9 mouse cellular contexts compared by ENCODE assay signal in the genomic region with DNA sequence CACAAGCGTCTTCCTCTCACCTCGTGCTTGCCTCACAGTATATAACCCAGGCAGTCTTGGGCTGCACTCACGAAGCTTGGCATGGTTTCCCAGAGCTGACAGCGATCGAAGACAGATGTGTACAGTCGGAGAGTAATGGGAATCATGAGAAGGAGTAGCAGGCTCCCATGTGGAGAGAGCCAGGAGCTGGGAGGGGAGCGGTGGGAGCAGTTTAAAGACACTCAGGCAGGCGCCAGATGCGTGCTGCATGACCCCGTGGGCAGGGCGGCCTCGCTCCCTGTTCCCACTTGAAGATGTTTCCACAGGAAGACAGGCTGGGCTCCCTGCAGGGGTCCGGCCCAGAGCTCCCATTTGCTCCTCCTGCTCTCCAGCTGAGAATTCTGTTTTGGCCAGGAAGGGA. TPM values are rescaled to one million over a fixed set of nuclear protein-coding genes. Genes with fewer than 3 reads are reported as not detected.
DNase-seq lines count a peak whose midpoint lies in the region; ATAC-seq and TF ChIP-seq lines count a peak whose summit lies in the region.
"Had no signal": no experiment of that assay in that cellular context is flagged by ENCODE, and none has a peak within 500 bp of the region (broad histone marks: within the 10 kb centered on the region; RNA-seq: fewer than 3 reads in every experiment).

No protein-coding gene starts in this region.

- H3K36me3 ChIP-seq in intestine, embryonic 16.5 days (ENCODE audit: control insufficient read depth, insufficient read depth, low read length) = no peaks in the 10 kb centered on the region
- H3K36me3 ChIP-seq in lung, postnatal 0 days (ENCODE audit: insufficient read depth, low read length) = no peaks in the 10 kb centered on the region

- WGBS in intestine, embryonic 16.5 days = 49% methylated on average over 13 of the region's 13 CpGs
- 37% methylated on average over 13 of the region's 13 CpGs for WGBS in lung, postnatal 0 days

- H3K9me3 ChIP-seq in intestine, embryonic 16.5 days (ENCODE audit: control insufficient read depth, low read length) = no peaks in the 10 kb centered on the region
- H3K9me3 ChIP-seq in lung, postnatal 0 days (ENCODE audit: low read length) = no peaks in the 10 kb centered on the region

- peak; percentile 83 for ATAC-seq in intestine, embryonic 16.5 days
- ATAC-seq in lung, postnatal 0 days = peak; percentile 79

- no peak overlapping the region for H3K4me2 ChIP-seq in intestine, embryonic 16.5 days (ENCODE audit: low read depth, low read length)
- no peak overlapping the region for H3K4me2 ChIP-seq in lung, postnatal 0 days (replicated peaks; ENCODE audit: low read depth, low read length)

- no peaks in the 10 kb centered on the region for H3K27me3 ChIP-seq in intestine, embryonic 16.5 days (replicated peaks; ENCODE audit: control insufficient read depth, insufficient read depth, low read length)
- H3K27me3 ChIP-seq in lung, postnatal 0 days (replicated peaks; ENCODE audit: insufficient read depth, low read length) = no peaks in the 10 kb centered on the region

- no peak overlapping the region for H3K9ac ChIP-seq in intestine, embryonic 16.5 days (ENCODE audit: low read depth, low read length)
- no peak overlapping the region for H3K9ac ChIP-seq in lung, postnatal 0 days (replicated peaks; ENCODE audit: low read depth)

- peaks cover 18% of the 10 kb centered on the region; the same call in 1 of the 2 replicates for H3K4me1 ChIP-seq in intestine, embryonic 16.5 days (ENCODE audit: control insufficient read depth, insufficient read depth, low read length)
- H3K4me1 ChIP-seq in lung, postnatal 0 days (ENCODE audit: insufficient read depth, low read depth, low read length) = peaks cover 5% of the 10 kb centered on the region; the same call in 1 of the 2 replicates

- intact Hi-C loops in left cerebral cortex, postnatal 4 days (cut with DNase I) = no loop called here

- TF ChIP-seq CTCF in lung, postnatal 0 days (IDR thresholded peaks at IDR 0.05) = no peak

- TF ChIP-seq EP300 in lung, postnatal 0 days (IDR thresholded peaks at IDR 0.05) = no peak

- H3K4me3 ChIP-seq in intestine, embryonic 16.5 days (ENCODE audit: low read length) = no peak overlapping the region
- no peak overlapping the region for H3K4me3 ChIP-seq in lung, postnatal 0 days (ENCODE audit: low read depth, low read length)

- H3K27ac ChIP-seq in intestine, embryonic 16.5 days (ENCODE audit: low read length) = 0 out of 2 replicates have a peak overlapping the region, but pooled peaks have one; percentile 9
- no peak overlapping the region for H3K27ac ChIP-seq in lung, postnatal 0 days (ENCODE audit: low read length)

- DNase-seq in cerebellum, adult 11 months = peak; percentile 17
- no peak for DNase-seq in cerebellum, postnatal 4 days (ENCODE audit: low spot score in 2 of 2)
- DNase-seq in fibroblast of lung, adult 2 months (ENCODE audit: low read depth) = peak; percentile 4
- DNase-seq in lung, postnatal 0 days (ENCODE audit: low spot score) = peak; percentile 62
- DNase-seq in adipocyte (ENCODE audit: low spot score) = no peak
- DNase-seq in thymus, postnatal 25 days = no peak
- no peak for DNase-seq in left cerebral cortex, postnatal 4 days

RNA-seq across cellular contexts. Expression of gene Ntf3, which starts 25.2 kb away (rescaled TPM):
- polyA plus RNA-seq in intestine, embryonic 16.5 days (2015; fragmentation: Nextera tagmentation; extraction: Ambion mirVana) = 5.7 and 6.7 TPM in 2 replicates
- polyA plus RNA-seq in lung, postnatal 0 days (2015; fragmentation: Nextera tagmentation; extraction: Ambion mirVana) = 2.1 and 2.2 TPM in 2 replicates
- 10 to 100 TPM; 10.0 to 13.3 TPM for total RNA-seq in left cerebral cortex, postnatal 4 days (2021)
- polyA plus RNA-seq: C2C12 had no signal

Comparison
In these comparisons a context has a peak if more than half of its experiments do, and no peak if none do; other contexts are left out.
1. DNase-seq: peak in cerebellum, adult 11 months (single experiment), fibroblast of lung, adult 2 months (single experiment) and lung, postnatal 0 days (single experiment); none in cerebellum, postnatal 4 days (0 of 2), adipocyte (single experiment), thymus, postnatal 25 days (single experiment) and left cerebral cortex, postnatal 4 days (single experiment).